Mouse (Mus musculus): ENCODE data around the gene Trnp1.

DNA sequence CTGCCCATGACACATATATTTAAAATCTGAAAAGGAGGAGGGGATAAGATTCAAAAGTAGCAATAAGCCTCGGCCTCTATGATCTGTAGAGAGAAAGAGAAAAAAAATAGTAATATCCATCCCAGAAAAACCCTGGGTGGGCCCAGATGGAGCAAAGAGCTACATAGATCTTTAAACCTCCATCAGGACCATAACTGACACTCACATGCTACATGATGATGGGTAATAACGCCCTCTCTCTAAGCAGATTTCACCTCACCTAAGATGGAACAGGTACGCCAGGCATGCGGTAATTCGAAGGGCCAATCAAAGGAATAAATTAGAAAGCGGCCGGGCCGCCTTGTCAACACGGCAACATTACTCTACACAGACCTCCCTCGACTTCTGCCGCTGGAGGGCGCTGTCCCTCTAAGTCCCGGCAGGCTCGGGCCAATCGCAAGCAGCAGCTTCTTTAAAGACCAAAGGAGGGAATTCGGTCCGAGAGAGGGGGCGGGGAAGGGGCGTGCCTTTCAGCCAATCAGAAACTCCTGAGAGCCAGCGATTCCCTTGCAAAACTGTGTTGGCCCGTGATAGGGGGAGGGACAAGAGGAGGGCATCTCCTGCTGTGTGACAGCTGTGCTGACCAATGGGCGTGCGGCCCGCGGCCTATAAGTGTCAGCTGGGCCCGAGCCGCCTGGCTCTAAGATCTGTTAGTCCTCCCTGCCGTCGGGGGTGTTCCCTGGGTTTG lies 18.7 kb downstream of the Trnp1 start, which contains the start of gene Tent5b:
- no peak for TF ChIP-seq GATA1 (IDR thresholded peaks at IDR 0.05; ENCODE audit: borderline replicate concordance, low read length)
- TF ChIP-seq FLI1 (IDR thresholded peaks at IDR 0.05; ENCODE audit: low read length): no peak

Data from megakaryocyte, embryonic 14.5 days (primary cell).